Mouse (Mus musculus) megakaryocyte, embryonic 14.5 days (primary cell): ENCODE measurements at regions not wholly inside any gene's neighbourhood (a gene's known extent, or its start where the extent isn't known, plus 50 kb on each side); places are given as distances from the start of the nearest gene placed in this dataset.

Source experiments
- FLI1 ChIP-seq: IDR thresholded peaks from 2 replicates; pipeline ENCODE4 v1.6.1; 2012; ENCODE audit warnings: low read length, inconsistent platforms, mixed read lengths
- GATA1 ChIP-seq: IDR thresholded peaks from 3 replicates; pipeline ENCODE4 v1.6.1; 2012; ENCODE audit warnings: mixed read lengths, low read length, inconsistent platforms, borderline replicate concordance

DNA sequence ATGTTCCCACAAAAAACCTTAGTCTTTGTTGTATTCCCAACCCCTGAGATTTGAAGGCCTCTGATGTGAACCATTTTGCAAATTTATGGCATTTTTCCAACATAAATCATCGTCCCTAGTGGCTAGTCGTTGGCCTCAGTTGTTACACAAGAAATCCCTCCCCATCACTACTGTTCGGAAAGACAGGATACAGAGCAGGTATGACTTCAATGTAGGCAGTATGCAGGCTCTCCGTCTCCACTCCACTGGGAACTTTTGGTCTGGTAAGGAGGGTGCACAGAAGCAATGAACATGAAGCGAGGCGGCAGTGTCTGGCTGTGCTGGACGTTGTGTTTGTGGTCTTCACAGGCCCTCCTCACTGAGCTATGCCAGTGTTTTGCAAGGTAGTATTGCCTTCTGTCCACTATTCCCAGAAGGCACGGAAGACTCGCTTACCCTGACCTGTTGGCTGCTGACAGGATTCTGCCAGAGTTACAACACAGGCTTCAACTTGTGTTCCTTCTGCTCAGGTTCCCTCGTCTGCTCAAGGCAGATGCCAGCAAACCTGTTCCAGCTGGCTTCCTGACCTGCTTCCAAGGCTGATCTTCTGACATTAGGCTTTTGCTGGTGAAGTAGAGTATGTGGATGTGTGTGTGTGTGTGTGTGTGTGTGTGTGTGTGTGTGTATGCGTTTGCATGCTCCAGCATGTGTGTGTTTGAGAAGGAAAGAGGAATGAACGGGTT is 80.0 kb upstream of the Pik3r1 start:
- TF ChIP-seq FLI1, result no peak
- no peak for TF ChIP-seq GATA1
